Mouse (Mus musculus) heart, adult 2 months (tissue): ENCODE data around the gene Snrnp35.

Experiments
- CTCF ChIP-seq: fragments of 200-600 bp; IDR thresholded peaks from 2 replicates; pipeline ENCODE4 v1.8.1; 2022; ENCODE audit warnings: antibody characterized with exemption, mild to moderate bottlenecking, moderate library complexity
- EP300 ChIP-seq: fragments of 200-500 bp; IDR thresholded peaks from 2 replicates; pipeline ENCODE4 v1.6.1; 2011; ENCODE audit warnings: low read depth, low read length, control low read depth; ENCODE audit not compliant: insufficient read depth
- POLR2A ChIP-seq: fragments of 200-500 bp; IDR thresholded peaks from 2 replicates; pipeline ENCODE4 v1.6.1; 2011; ENCODE audit warnings: mild to moderate bottlenecking, low read depth, low read length, control low read depth; ENCODE audit not compliant: insufficient read depth

- TF ChIP-seq CTCF, result no peak
- peak; percentile 98 for TF ChIP-seq EP300
- peak; percentile 84 for TF ChIP-seq POLR2A
Measured at GRCm38 (mm10) chr5:124498221-124498876, 15.4 kb downstream of the Snrnp35 start.
